Mouse (Mus musculus) ES-Bruce4 (cell line): ENCODE results near the gene Zfp280c.

Experiments used
- CTCF ChIP-seq: IDR thresholded peaks from one replicate; pipeline ENCODE4 v1.8.1; 2011; ENCODE audit warnings: low read depth, low read length
- EP300 ChIP-seq: IDR thresholded peaks from 2 replicates; pipeline ENCODE4 v1.6.1; 2011; ENCODE audit warnings: low read depth, low read length; ENCODE audit not compliant: insufficient read depth
- POLR2A ChIP-seq: IDR thresholded peaks from one replicate; pipeline ENCODE4 v1.8.1; 2011; ENCODE audit warnings: low read length; ENCODE audit not compliant: insufficient read depth

GRCm38 (mm10) chrX:48523512-48523911 lies 70.8 kb downstream of the Zfp280c start:
- TF ChIP-seq POLR2A (no peak), CTCF (no peak), EP300 (no peak)
